Mouse (Mus musculus) limb, embryonic 14.5 days (tissue): Measurements from ENCODE around the gene Akap6. TPM values are rescaled to one million over a fixed set of nuclear protein-coding genes. Genes with fewer than 3 reads are reported as not detected.

Source experiments
- ATAC-seq: fragments of 200-750 bp; cut with Nextera tagmentation; 2 replicates; pipeline ENCODE4 v1.8.0; 2017; ENCODE audit warnings: low read depth, moderate number of reproducible peaks, moderate TSS enrichment; ENCODE audit not compliant: low FRiP score
- DNase-seq: peaks from one replicate; pipeline ENCODE4 v3.0.0-alpha.2; 2015; ENCODE audit warnings: low spot score
- H3K27ac ChIP-seq: fragments of 300-500 bp; sonication (generic); replicated peaks from 2 replicates; pipeline ENCODE4 v1.5.1; 2014; ENCODE audit warnings: low read depth, mild to moderate bottlenecking, low read length, moderate library complexity, mixed read lengths
- H3K27me3 ChIP-seq: fragments of 300-500 bp; sonication (generic); 2 replicates; pipeline ENCODE4 v1.6.1; 2014; ENCODE audit warnings: low read length, mixed read lengths; ENCODE audit not compliant: control insufficient read depth, insufficient read depth
- H3K36me3 ChIP-seq: fragments of 300-500 bp; sonication (generic); 2 replicates; pipeline ENCODE4 v1.6.1; 2014; ENCODE audit warnings: mild to moderate bottlenecking, low read length, moderate library complexity, mixed read lengths; ENCODE audit not compliant: control insufficient read depth, insufficient read depth
- H3K4me1 ChIP-seq: fragments of 300-500 bp; sonication (generic); 2 replicates; pipeline ENCODE4 v1.6.1; 2014; ENCODE audit warnings: antibody characterized with exemption, low read length, mixed read lengths; ENCODE audit not compliant: control insufficient read depth, insufficient read depth
- H3K4me2 ChIP-seq: fragments of 300-500 bp; sonication (generic); replicated peaks from 2 replicates; pipeline ENCODE4 v1.6.1; 2014; ENCODE audit warnings: low read depth, mild to moderate bottlenecking, low read length, moderate library complexity; ENCODE audit not compliant: severe bottlenecking
- H3K4me3 ChIP-seq: fragments of 300-500 bp; sonication (generic); replicated peaks from 2 replicates; pipeline ENCODE4 v1.5.1; 2014; ENCODE audit warnings: low read length
- H3K9ac ChIP-seq: fragments of 300-500 bp; sonication (generic); 2 replicates; pipeline ENCODE4 v1.6.1; 2014; ENCODE audit warnings: mild to moderate bottlenecking, low read depth, low read length, moderate library complexity; ENCODE audit not compliant: severe bottlenecking
- H3K9me3 ChIP-seq: fragments of 300-500 bp; sonication (generic); 2 replicates; pipeline ENCODE4 v1.6.1; 2016; ENCODE audit warnings: low read length; ENCODE audit not compliant: control insufficient read depth
- POLR2A ChIP-seq: fragments of 200-500 bp; IDR thresholded peaks from 2 replicates; pipeline ENCODE4 v1.8.0; 2012; ENCODE audit warnings: inconsistent platforms, mild to moderate bottlenecking, moderate library complexity, borderline replicate concordance; ENCODE audit not compliant: insufficient read depth, insufficient read length; ENCODE audit errors: extremely low read depth
- WGBS: fragments of 180-500 bp; shearing (Covaris S2); extraction: QIAGEN DNeasy Blood & Tissue Kit; methylation state at CpG from one replicate; pipeline ENCODE4 v1.1.7; 2014; 5-methylcytosine and 5-hydroxymethylcytosine counted together
- polyA plus RNA-seq, 2 experiments: library from polyadenylated mRNA; depleted of rRNA in 1 of 2; stranded (reverse) in 1 of 2; unstranded in 1 of 2; fragments of >200 nt; fragmentation: Nextera tagmentation in 1 of 2; extraction: Ambion mirVana in 1 of 2; gene quantifications; 2 replicates each; pipeline versions ENCODE4 v1.2.1 to v1.2.3; 2012 to 2014

Gene Akap6
- polyA plus RNA-seq, 2 experiments = 1.2 to 1.6 TPM

GRCm38 (mm10) chr12:52939324-52939946 lies 240.3 kb downstream of the Akap6 start:
- H3K9ac ChIP-seq = no peak overlapping the region
- H3K36me3 ChIP-seq = no peaks in the 10 kb centered on the region
- no peak for ATAC-seq
- no peak for TF ChIP-seq POLR2A
- DNase-seq = no peak
- H3K4me3 ChIP-seq = no peak overlapping the region
- no peak overlapping the region for H3K27ac ChIP-seq
- H3K4me2 ChIP-seq = no peak overlapping the region; the same call in 1 of the 2 replicates
- 40% methylated on average over 15 of the region's 15 CpGs for WGBS
- H3K27me3 ChIP-seq = no peaks in the 10 kb centered on the region
- peaks cover 4% of the 10 kb centered on the region; the same call in 1 of the 2 replicates for H3K4me1 ChIP-seq
- no peaks in the 10 kb centered on the region for H3K9me3 ChIP-seq

- 70% methylated on average over 4 of the region's 4 CpGs for WGBS
Observed at GRCm38 (mm10) chr12:52941941-52942340, 242.8 kb downstream of the Akap6 start.

DNA sequence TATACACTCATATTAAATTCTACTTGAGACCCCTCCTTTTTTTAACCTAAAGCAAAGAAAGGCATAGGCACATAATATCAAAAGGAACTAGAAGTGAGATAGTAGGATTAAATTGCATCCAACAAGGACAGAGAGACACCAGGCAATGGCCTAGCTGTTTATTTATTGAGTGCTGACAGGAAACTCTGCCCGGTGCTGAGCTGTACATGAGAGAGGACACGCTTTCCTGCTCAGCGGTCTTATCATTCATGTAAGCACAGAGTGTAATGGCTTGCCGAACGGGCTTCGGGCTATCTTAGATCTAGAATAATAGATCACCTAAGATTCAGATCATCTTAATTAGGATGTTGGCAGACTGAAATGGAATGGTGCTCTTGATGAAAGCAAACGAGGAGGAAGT lies 245.1 kb downstream of the Akap6 start:
- 71% methylated on average over 7 of the region's 7 CpGs for WGBS
- peaks cover 4% of the 10 kb centered on the region; the same call in 1 of the 2 replicates for H3K4me1 ChIP-seq
- H3K27me3 ChIP-seq = no peaks in the 10 kb centered on the region
- H3K9me3 ChIP-seq = no peaks in the 10 kb centered on the region
- H3K36me3 ChIP-seq = no peaks in the 10 kb centered on the region
- ATAC-seq (no peak), DNase-seq (no peak)
- H3K9ac ChIP-seq = no peak overlapping the region
- H3K4me3 ChIP-seq = no peak overlapping the region
- H3K4me2 ChIP-seq = no peak overlapping the region
- TF ChIP-seq POLR2A = no peak
- no peak overlapping the region for H3K27ac ChIP-seq

More at GRCm38 (mm10) chr12:52941941-52942340, 242.8 kb downstream of the Akap6 start:
- ATAC-seq (no peak), DNase-seq (no peak)
- Histone ChIP-seq H3K9me3 (no peaks in the 10 kb centered on the region), H3K4me3 (no peak overlapping the region), H3K4me2 (no peak overlapping the region), H3K27ac (no peak overlapping the region), H3K9ac (no peak overlapping the region), H3K4me1 (peaks cover 4% of the 10 kb centered on the region; the same call in 1 of the 2 replicates), H3K36me3 (no peaks in the 10 kb centered on the region), H3K27me3 (no peaks in the 10 kb centered on the region)
- TF ChIP-seq POLR2A = no peak

- ATAC-seq = no peak
- H3K4me3 ChIP-seq = no peak overlapping the region
- WGBS = 81% methylated on average over 2 of the region's 2 CpGs
Observed at GRCm38 (mm10) chr12:52944949-52945348, 245.8 kb downstream of the Akap6 start.

DNA sequence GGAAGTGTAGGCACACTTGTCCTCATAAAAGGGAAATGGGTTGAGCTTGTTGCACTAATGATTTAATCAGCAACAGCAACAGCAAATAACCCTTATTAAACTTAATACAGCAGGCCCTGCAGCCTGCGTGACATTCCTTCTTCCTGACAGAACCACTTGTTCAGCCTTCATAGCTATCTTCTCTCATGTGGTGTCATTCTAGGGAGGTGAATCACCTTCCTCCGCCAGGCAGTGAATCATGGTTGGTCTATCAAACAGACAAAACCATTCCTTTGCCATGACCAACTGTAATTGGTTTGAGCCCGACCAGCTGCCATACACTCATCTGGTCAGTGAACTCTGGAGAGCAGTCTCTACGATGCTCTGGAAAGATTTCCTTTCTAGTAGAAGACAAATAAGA lies 251.5 kb downstream of the Akap6 start:
- ATAC-seq = no peak
- no peak overlapping the region for H3K9ac ChIP-seq
- 58% methylated on average over 4 of the region's 4 CpGs for WGBS
- H3K36me3 ChIP-seq = no peaks in the 10 kb centered on the region
- H3K9me3 ChIP-seq = no peaks in the 10 kb centered on the region
- H3K4me1 ChIP-seq = no peaks in the 10 kb centered on the region
- no peaks in the 10 kb centered on the region for H3K27me3 ChIP-seq
- H3K4me2 ChIP-seq = no peak overlapping the region
- no peak for DNase-seq
- no peak for TF ChIP-seq POLR2A
- no peak overlapping the region for H3K4me3 ChIP-seq
- H3K27ac ChIP-seq = no peak overlapping the region

More at GRCm38 (mm10) chr12:52944949-52945348, 245.8 kb downstream of the Akap6 start:
- TF ChIP-seq POLR2A = no peak
- Histone ChIP-seq H3K9ac (no peak overlapping the region), H3K36me3 (no peaks in the 10 kb centered on the region), H3K4me1 (no peaks in the 10 kb centered on the region), H3K27ac (no peak overlapping the region), H3K27me3 (no peaks in the 10 kb centered on the region), H3K9me3 (no peaks in the 10 kb centered on the region), H3K4me2 (no peak overlapping the region)
- DNase-seq = no peak
